Mouse (Mus musculus): ENCODE measurements around the gene Gm16434. TPM values are rescaled to one million over a fixed set of nuclear protein-coding genes. Genes with fewer than 3 reads are reported as not detected.

Gene Gm16434
- not detected in 2 replicates for polyA plus RNA-seq (2021; fragmentation: Nextera tagmentation)
- long read RNA-seq, experiment 1: 0 reads
- long read RNA-seq, experiment 2: 0 reads

GRCm38 (mm10) chr14:7194440-7194839, at the start of gene Gm16434:
Gm16434 (minus strand) TSS chr14:7194540.

GRCm38 (mm10) chr14:7174483-7174971, 19.8 kb downstream of the Gm16434 start, which contains the start of gene Gm3512:
Gm3512 (minus strand) TSS chr14:7174533.

Other genes starting within 250 kb of the Gm16434 start
- not detected in 2 replicates for gene Gm6356, start 220.7 kb downstream of the Gm16434 start, polyA plus RNA-seq (2021; fragmentation: Nextera tagmentation)
- 0.38 and 0.43 TPM in 2 replicates for gene Gm10406, start 167.1 kb downstream of the Gm16434 start, polyA plus RNA-seq (2021; fragmentation: Nextera tagmentation)
- not detected in 2 replicates for gene Gm3685, start 149.6 kb downstream of the Gm16434 start, polyA plus RNA-seq (2021; fragmentation: Nextera tagmentation)
- 3.0 and 3.1 TPM in 2 replicates for gene Gm3696, start 93.9 kb downstream of the Gm16434 start, polyA plus RNA-seq (2021; fragmentation: Nextera tagmentation)
- gene Gm6676, start 69.1 kb downstream of the Gm16434 start, polyA plus RNA-seq (2021; fragmentation: Nextera tagmentation): not detected in 2 replicates
- gene Gm3512, start 20.0 kb downstream of the Gm16434 start, polyA plus RNA-seq (2021; fragmentation: Nextera tagmentation): 3.6 and 4.7 TPM in 2 replicates
- not detected in 2 replicates for gene Gm3727, start 70.2 kb upstream of the Gm16434 start, polyA plus RNA-seq (2021; fragmentation: Nextera tagmentation)
- gene Gm3739, start 120.5 kb upstream of the Gm16434 start, polyA plus RNA-seq (2021; fragmentation: Nextera tagmentation): 0.72 and 1.1 TPM in 2 replicates
- not detected in 2 replicates for gene Gm5797, start 137.9 kb upstream of the Gm16434 start, polyA plus RNA-seq (2021; fragmentation: Nextera tagmentation)
- gene Gm8374, start 170.6 kb upstream of the Gm16434 start, polyA plus RNA-seq (2021; fragmentation: Nextera tagmentation): not detected in 2 replicates

Measured in left cerebral cortex, adult 6 months (tissue).